ENCODE assay signal across 17 mouse cellular contexts in genomic region chr10:119043069-119043468, GRCm38 (mm10).
"Had no signal": no experiment of that assay in that cellular context is flagged by ENCODE, and none has a peak within 500 bp of the region (broad histone marks: within the 10 kb centered on the region; RNA-seq: fewer than 3 reads in every experiment).

No protein-coding gene starts in this region.

- H3K4me2 ChIP-seq: kidney, embryonic 15.5 days; limb, embryonic 13.5 days; lung, embryonic 15.5 days; midbrain, embryonic 12.5 days; midbrain, embryonic 15.5 days; neural tube, embryonic 13.5 days had no signal

- H3K9ac ChIP-seq: kidney, embryonic 15.5 days; limb, embryonic 13.5 days; liver, embryonic 14.5 days; liver, postnatal 0 days; lung, embryonic 15.5 days; midbrain, embryonic 12.5 days; midbrain, embryonic 15.5 days; neural tube, embryonic 13.5 days had no signal

- H3K27ac ChIP-seq: kidney, embryonic 15.5 days; limb, embryonic 10.5 days; limb, embryonic 13.5 days; liver, embryonic 14.5 days; lung, embryonic 15.5 days; macrophage; midbrain, embryonic 12.5 days; midbrain, embryonic 15.5 days; neural tube, embryonic 13.5 days had no signal

- H3K4me3 ChIP-seq: kidney, embryonic 15.5 days; limb, embryonic 10.5 days; limb, embryonic 13.5 days; lung, embryonic 15.5 days; midbrain, embryonic 12.5 days; midbrain, embryonic 15.5 days; neural tube, embryonic 13.5 days had no signal

- H3K9me3 ChIP-seq: kidney, embryonic 15.5 days; limb, embryonic 10.5 days; limb, embryonic 13.5 days; lung, embryonic 15.5 days; midbrain, embryonic 12.5 days; midbrain, embryonic 15.5 days; neural tube, embryonic 13.5 days had no signal

- H3K27me3 ChIP-seq: kidney, embryonic 15.5 days; limb, embryonic 13.5 days; lung, embryonic 15.5 days; midbrain, embryonic 12.5 days; midbrain, embryonic 15.5 days; neural tube, embryonic 13.5 days had no signal

- ATAC-seq: liver, postnatal 0 days; midbrain, embryonic 15.5 days had no signal

- H3K4me1 ChIP-seq: midbrain, embryonic 15.5 days had no signal

- DNase-seq: kidney, postnatal 10 days; kidney, postnatal 36 days; liver; liver, postnatal 0 days; retina, postnatal 1 day; right cerebral cortex, postnatal 25 days; spleen, adult 18-20 months; thymus, postnatal 4 days had no signal

- H3K36me3 ChIP-seq: kidney, embryonic 15.5 days; limb, embryonic 10.5 days; limb, embryonic 13.5 days; lung, embryonic 15.5 days; midbrain, embryonic 12.5 days; midbrain, embryonic 15.5 days; neural tube, embryonic 13.5 days had no signal
